Mouse (Mus musculus) midbrain, embryonic 15.5 days (tissue): ENCODE results near the gene Fezf1. TPM values are rescaled to one million over a fixed set of nuclear protein-coding genes. Genes with fewer than 3 reads are reported as not detected.
A peak's percentile ranks its signal among the peaks of the same experiment; 100 is the strongest.

Source experiments
- ATAC-seq: fragments of 200-750 bp; cut with Nextera tagmentation; replicated peaks from 2 replicates; pipeline ENCODE4 v1.8.0; 2017; ENCODE audit warnings: moderate TSS enrichment
- H3K27ac ChIP-seq: fragments of 300-500 bp; sonication (generic); 2 replicates; pipeline ENCODE4 v1.5.1; 2015; ENCODE audit warnings: mild to moderate bottlenecking, inconsistent platforms
- H3K27me3 ChIP-seq: fragments of 300-500 bp; sonication (generic); replicated peaks from 2 replicates; pipeline ENCODE4 v1.6.1; 2015; ENCODE audit warnings: inconsistent platforms
- H3K36me3 ChIP-seq: fragments of 300-500 bp; sonication (generic); replicated peaks from 2 replicates; pipeline ENCODE4 v1.6.1; 2015; ENCODE audit warnings: inconsistent platforms
- H3K4me1 ChIP-seq: fragments of 300-500 bp; sonication (generic); 2 replicates; pipeline ENCODE4 v1.6.1; 2015; ENCODE audit warnings: inconsistent platforms
- H3K4me2 ChIP-seq: fragments of 300-500 bp; sonication (generic); 2 replicates; pipeline ENCODE4 v1.6.1; 2015; ENCODE audit warnings: inconsistent platforms, mild to moderate bottlenecking, moderate library complexity
- H3K4me3 ChIP-seq: fragments of 300-500 bp; sonication (generic); 2 replicates; pipeline ENCODE4 v1.5.1; 2015; ENCODE audit warnings: mild to moderate bottlenecking, inconsistent platforms
- H3K9ac ChIP-seq: fragments of 300-500 bp; sonication (generic); 2 replicates; pipeline ENCODE4 v1.6.1; 2015; ENCODE audit warnings: mild to moderate bottlenecking, inconsistent platforms
- H3K9me3 ChIP-seq: fragments of 300-500 bp; sonication (generic); 2 replicates; pipeline ENCODE4 v1.6.1; 2016; ENCODE audit warnings: inconsistent platforms
- WGBS: fragments of 180-500 bp; shearing (Covaris S2); methylation state at CpG from one replicate; pipeline ENCODE4 v1.1.7; 2015; ENCODE audit warnings: mixed read lengths; 5-methylcytosine and 5-hydroxymethylcytosine counted together
- polyA plus RNA-seq: library from polyadenylated mRNA; unstranded; fragments of >200 nt; fragmentation: Nextera tagmentation; extraction: Ambion mirVana; gene quantifications from 2 replicates; pipeline ENCODE4 v1.2.1, GENCODE M21; 2015

Gene Fezf1
- polyA plus RNA-seq: 2.2 and 6.3 TPM in 2 replicates

DNA sequence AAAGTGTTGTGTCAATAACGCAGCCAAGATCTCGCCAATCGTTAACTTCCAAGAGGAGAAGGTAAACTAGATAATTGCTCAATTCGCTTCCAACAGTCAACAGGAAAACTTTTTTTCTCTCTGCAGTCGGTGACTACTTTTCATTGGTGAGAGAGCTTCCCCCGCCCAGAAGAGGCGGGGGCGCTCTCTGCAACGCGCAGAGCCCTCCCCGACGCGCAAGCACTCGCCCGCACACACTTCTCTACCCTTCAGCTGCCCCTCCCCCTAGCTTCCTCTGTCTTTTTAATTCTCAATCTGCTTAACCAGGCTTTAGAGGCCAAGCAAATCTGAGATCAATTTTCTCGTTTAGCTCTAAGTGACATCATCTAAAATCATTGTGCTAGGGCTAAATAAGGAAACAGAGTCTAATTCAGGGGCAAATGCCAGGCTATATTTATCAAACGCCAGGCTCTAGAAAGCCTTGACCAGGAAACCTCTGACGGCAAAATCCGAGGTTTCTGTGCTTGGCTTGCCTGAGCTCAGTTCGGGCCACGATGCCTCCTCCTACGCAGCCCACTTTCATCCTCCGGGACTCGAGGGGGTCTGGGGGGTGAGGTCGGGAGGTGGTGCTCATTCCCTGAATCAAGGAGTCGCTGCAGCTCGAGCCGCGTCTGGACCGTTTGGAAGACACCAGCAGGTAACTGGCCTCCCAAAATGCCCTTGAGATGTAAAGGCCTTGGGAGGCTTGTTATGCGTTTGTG, at the start of gene Fezf1:
TSS of gene Fezf1 (minus strand) at position 50 of the 740 bp plus-strand sequence.
- Histone ChIP-seq H3K9me3 (no peaks in the 10 kb centered on the region), H3K4me3 (peak within 1 kb of the TSS; percentile 36), H3K27me3 (peaks cover 66% of the 10 kb centered on the region), H3K4me1 (peaks cover 17% of the 10 kb centered on the region), H3K27ac (no peak within 1 kb of the TSS), H3K4me2 (peak within 1 kb of the TSS; percentile 56), H3K9ac (no peak within 1 kb of the TSS), H3K36me3 (no peaks in the 10 kb centered on the region)
- WGBS: under 1% methylated on average over 31 of the region's 31 CpGs
- no peak for ATAC-seq

- no peaks in the 10 kb centered on the region for H3K36me3 ChIP-seq
- H3K4me1 ChIP-seq: no peaks in the 10 kb centered on the region
- no peak overlapping the region for H3K9ac ChIP-seq
- ATAC-seq: no peak
- no peaks in the 10 kb centered on the region for H3K9me3 ChIP-seq
- no peak overlapping the region for H3K4me3 ChIP-seq
- H3K27ac ChIP-seq: no peak overlapping the region
- WGBS: 91% methylated on average over 4 of the region's 4 CpGs
- no peaks in the 10 kb centered on the region for H3K27me3 ChIP-seq
- H3K4me2 ChIP-seq: no peak overlapping the region
Measured at GRCm38 (mm10) chr6:23294685-23295084, 46.5 kb upstream of the Fezf1 start.

DNA sequence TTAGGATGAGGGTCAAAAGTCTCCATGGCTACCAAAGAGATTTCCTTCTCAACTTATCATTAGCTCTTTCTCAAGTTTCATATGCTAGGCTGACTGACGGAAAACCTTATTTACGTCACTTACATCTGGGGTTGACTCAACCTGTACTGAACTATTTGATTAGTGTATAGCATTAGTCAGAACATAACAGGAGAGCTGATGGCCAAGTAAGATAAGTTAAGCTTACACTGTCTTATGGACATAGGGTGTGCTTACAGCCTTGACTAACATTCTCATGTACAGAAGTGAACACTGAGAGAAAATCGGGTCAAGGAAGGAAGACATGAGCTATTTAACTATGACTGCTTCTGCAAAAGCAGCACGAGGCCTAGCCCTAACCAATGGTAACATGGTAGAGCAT, 40.6 kb upstream of the Fezf1 start:
- H3K4me1 ChIP-seq: no peaks in the 10 kb centered on the region
- peaks cover 13% of the 10 kb centered on the region for H3K27me3 ChIP-seq
- H3K27ac ChIP-seq: no peak overlapping the region
- no peak for ATAC-seq
- H3K4me2 ChIP-seq: no peak overlapping the region
- no peak overlapping the region for H3K4me3 ChIP-seq
- 87% methylated on average over 4 of the region's 4 CpGs for WGBS
- no peaks in the 10 kb centered on the region for H3K36me3 ChIP-seq
- no peak overlapping the region for H3K9ac ChIP-seq
- no peaks in the 10 kb centered on the region for H3K9me3 ChIP-seq

DNA sequence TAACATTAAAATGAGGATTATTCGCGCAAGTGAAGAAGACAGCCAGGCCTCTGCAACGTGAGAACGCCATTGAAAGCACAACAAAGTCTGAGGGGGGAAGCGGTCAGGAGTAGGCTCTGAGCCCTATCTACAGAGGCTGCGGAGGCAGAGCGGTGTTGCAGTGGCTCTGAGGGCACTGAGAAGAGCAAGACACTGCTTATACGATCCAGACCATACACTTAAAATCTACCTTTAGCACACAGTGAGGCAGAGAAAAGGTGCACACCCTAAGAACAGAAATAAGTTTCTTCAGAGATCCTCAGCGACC, 33.3 kb upstream of the Fezf1 start:
- no peak overlapping the region for H3K27ac ChIP-seq
- no peak overlapping the region for H3K9ac ChIP-seq
- H3K27me3 ChIP-seq: peaks cover 57% of the 10 kb centered on the region
- H3K9me3 ChIP-seq: no peaks in the 10 kb centered on the region
- ATAC-seq: no peak
- H3K4me2 ChIP-seq: no peak overlapping the region
- no peaks in the 10 kb centered on the region for H3K4me1 ChIP-seq
- no peaks in the 10 kb centered on the region for H3K36me3 ChIP-seq
- no peak overlapping the region for H3K4me3 ChIP-seq
- WGBS: 37% methylated on average over 9 of the region's 9 CpGs

DNA sequence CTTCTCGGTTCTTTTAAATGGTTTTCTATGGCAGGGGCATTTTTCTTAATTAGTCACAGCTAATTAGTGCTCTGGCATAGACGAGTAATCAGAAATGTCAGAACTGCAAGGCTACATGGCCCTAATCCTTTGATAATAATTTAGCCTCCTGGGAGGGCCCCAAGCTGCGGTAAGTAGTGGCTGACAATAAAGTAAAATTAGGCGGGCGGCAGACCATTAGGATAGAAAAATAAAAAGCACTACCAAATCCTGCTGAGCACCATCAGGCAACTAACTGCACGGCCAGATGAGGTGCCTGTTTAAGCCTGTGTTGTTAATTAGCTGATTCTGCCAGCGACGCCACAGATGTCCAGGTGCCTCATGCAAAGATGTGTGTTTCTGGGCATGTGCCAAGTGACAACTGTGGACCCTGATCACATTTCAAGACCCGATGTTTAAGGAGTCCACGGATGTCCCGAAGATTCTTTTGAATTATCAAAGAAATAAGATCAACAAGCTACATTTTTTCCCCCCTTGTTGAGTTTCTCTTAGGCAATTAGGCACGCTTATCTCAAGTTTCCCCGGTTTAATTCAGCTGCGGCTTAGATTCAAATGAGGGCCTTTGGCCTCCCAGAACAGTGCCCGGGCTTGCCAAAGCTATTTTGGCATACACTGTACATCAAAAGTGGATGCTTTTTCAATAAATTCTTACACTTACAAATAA, 32.8 kb upstream of the Fezf1 start:
- peak; percentile 81 for ATAC-seq
- Histone ChIP-seq H3K4me2 (no peak overlapping the region), H3K4me1 (no peaks in the 10 kb centered on the region), H3K4me3 (no peak overlapping the region), H3K27ac (no peak overlapping the region), H3K27me3 (peaks cover 62% of the 10 kb centered on the region), H3K9me3 (no peaks in the 10 kb centered on the region), H3K9ac (no peak overlapping the region), H3K36me3 (no peaks in the 10 kb centered on the region)
- WGBS: 14% methylated on average over 15 of the region's 15 CpGs

DNA sequence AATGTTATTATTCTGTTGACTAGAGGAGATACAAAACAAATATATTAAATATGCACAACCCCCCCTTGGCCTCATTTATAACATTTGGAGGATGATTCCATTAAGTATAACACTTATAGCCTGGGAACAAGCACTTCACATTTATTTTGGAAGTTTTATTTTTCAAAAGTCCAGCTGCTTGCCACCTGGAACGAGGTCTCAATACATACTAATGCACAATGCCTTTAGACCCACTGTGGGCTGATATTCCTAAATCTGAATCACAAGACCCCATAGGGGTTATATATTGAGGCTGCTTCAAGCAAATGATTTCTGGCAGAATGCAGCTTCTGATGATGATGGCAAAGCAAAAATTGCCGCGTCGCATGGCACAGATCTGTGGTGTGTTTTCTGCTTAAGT, 25.3 kb upstream of the Fezf1 start:
- Histone ChIP-seq H3K36me3 (no peaks in the 10 kb centered on the region), H3K4me1 (peaks cover 5% of the 10 kb centered on the region; the same call in 1 of the 2 replicates), H3K4me3 (no peak overlapping the region), H3K27ac (no peak overlapping the region), H3K4me2 (no peak overlapping the region; the same call in 1 of the 2 replicates), H3K9ac (no peak overlapping the region), H3K9me3 (no peaks in the 10 kb centered on the region), H3K27me3 (peaks cover 74% of the 10 kb centered on the region)
- ATAC-seq: no peak
- WGBS: 25% methylated on average over 4 of the region's 4 CpGs

- Histone ChIP-seq H3K4me1 (peaks cover 5% of the 10 kb centered on the region; the same call in 1 of the 2 replicates), H3K9ac (no peak overlapping the region), H3K9me3 (no peaks in the 10 kb centered on the region), H3K36me3 (no peaks in the 10 kb centered on the region), H3K27ac (no peak overlapping the region), H3K4me3 (no peak overlapping the region), H3K4me2 (peak overlapping the region; percentile 5; the same call in 1 of the 2 replicates), H3K27me3 (peaks cover 74% of the 10 kb centered on the region)
- ATAC-seq: peak; percentile 78; the same call in 1 of the 2 replicates
- WGBS: 2% methylated on average over 11 of the region's 11 CpGs
Measured at GRCm38 (mm10) chr6:23272979-23273378, 24.8 kb upstream of the Fezf1 start.

DNA sequence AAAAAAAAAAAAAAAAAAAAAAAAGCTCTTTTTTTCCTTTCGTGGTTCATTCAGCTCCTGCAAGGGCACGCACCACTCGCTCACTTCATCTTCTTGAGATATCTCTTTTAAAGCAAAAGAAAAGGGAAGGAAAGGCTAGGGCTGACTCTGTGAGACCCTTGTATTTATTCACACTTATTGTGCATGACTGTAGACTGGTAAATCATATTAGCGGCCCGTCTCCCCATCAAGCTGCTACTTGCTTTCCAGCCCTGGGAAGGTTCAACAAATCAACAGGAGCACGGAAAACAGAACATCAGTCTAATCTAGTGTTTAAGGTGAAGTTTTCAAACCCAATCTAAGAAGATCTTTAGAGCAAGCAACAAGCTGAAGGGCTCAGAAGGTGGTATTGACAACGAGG, 24.4 kb upstream of the Fezf1 start:
- H3K9me3 ChIP-seq: no peaks in the 10 kb centered on the region
- H3K9ac ChIP-seq: no peak overlapping the region
- no peaks in the 10 kb centered on the region for H3K36me3 ChIP-seq
- no peak for ATAC-seq
- no peak overlapping the region for H3K27ac ChIP-seq
- H3K4me3 ChIP-seq: no peak overlapping the region
- WGBS: 9% methylated on average over 7 of the region's 7 CpGs
- H3K4me1 ChIP-seq: peaks cover 5% of the 10 kb centered on the region; the same call in 1 of the 2 replicates
- peaks cover 77% of the 10 kb centered on the region for H3K27me3 ChIP-seq
- no peak overlapping the region for H3K4me2 ChIP-seq

GRCm38 (mm10) chr6:23260738-23261050, 12.5 kb upstream of the Fezf1 start:
- H3K9me3 ChIP-seq: no peaks in the 10 kb centered on the region
- peak overlapping the region; percentile 0; the same call in 1 of the 2 replicates for H3K4me3 ChIP-seq
- ATAC-seq: no peak
- H3K27me3 ChIP-seq: peaks cover 88% of the 10 kb centered on the region
- H3K4me1 ChIP-seq: peaks cover 6% of the 10 kb centered on the region
- 4% methylated on average over 9 of the region's 9 CpGs for WGBS
- H3K36me3 ChIP-seq: no peaks in the 10 kb centered on the region
- peak overlapping the region; percentile 26 for H3K4me2 ChIP-seq
- no peak overlapping the region for H3K9ac ChIP-seq
- no peak overlapping the region for H3K27ac ChIP-seq

DNA sequence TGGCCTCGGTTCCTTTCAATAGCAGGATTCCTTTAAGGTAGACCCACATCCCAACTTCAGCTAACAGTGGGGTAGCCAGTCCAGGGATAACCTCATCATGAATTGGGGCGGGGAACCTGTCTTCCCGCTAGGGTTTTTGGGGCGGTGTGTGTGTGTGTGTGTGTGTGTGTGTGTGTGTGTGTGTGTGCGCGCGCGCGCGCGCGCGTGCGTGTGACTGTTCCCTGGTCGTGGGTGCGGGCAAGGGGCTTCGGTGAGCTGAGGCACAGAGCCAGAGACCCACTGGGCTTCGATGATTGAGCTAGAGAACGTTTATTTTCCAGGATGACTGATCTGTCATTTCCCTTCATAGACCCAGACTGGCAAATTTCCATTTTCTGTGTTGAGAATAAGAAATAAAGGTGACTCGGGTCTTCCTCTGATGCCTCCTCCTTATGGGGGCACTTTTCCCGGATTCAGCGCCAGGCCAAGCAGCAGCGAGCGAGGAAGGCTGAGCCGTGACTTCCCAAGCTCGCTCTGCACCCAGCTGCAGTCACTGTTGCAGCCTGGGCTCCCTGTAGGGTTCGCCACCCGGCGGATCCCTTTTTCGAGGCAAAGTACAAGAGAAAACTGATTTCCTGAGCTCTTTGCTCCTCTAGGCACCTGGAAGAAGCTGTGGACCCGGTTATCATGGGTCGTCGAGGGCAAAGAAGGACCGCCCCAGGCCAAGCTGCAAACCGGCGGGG, 12.0 kb upstream of the Fezf1 start:
- H3K27ac ChIP-seq: no peak overlapping the region
- H3K4me1 ChIP-seq: peaks cover 6% of the 10 kb centered on the region
- no peak for ATAC-seq
- peak overlapping the region; percentile 26 for H3K4me2 ChIP-seq
- H3K9me3 ChIP-seq: no peaks in the 10 kb centered on the region
- no peak overlapping the region for H3K9ac ChIP-seq
- H3K36me3 ChIP-seq: no peaks in the 10 kb centered on the region
- peaks cover 89% of the 10 kb centered on the region for H3K27me3 ChIP-seq
- H3K4me3 ChIP-seq: peak overlapping the region; percentile 0; the same call in 1 of the 2 replicates
- 2% methylated on average over 36 of the region's 36 CpGs for WGBS

GRCm38 (mm10) chr6:23257981-23258380, 9.8 kb upstream of the Fezf1 start:
- no peaks in the 10 kb centered on the region for H3K9me3 ChIP-seq
- H3K4me3 ChIP-seq: no peak overlapping the region
- WGBS: 35% methylated on average over 3 of the region's 3 CpGs
- ATAC-seq: no peak
- H3K4me2 ChIP-seq: no peak overlapping the region
- H3K27me3 ChIP-seq: peaks cover 85% of the 10 kb centered on the region
- no peak overlapping the region for H3K27ac ChIP-seq
- H3K9ac ChIP-seq: no peak overlapping the region
- peaks cover 6% of the 10 kb centered on the region for H3K4me1 ChIP-seq
- no peaks in the 10 kb centered on the region for H3K36me3 ChIP-seq

- Histone ChIP-seq H3K27ac (no peak overlapping the region), H3K36me3 (no peaks in the 10 kb centered on the region), H3K4me2 (no peak overlapping the region), H3K9me3 (no peaks in the 10 kb centered on the region), H3K4me3 (no peak overlapping the region), H3K27me3 (peaks cover 76% of the 10 kb centered on the region), H3K9ac (no peak overlapping the region), H3K4me1 (no peaks in the 10 kb centered on the region; the same call in 1 of the 2 replicates)
- ATAC-seq: no peak
- 20% methylated on average over 8 of the region's 8 CpGs for WGBS
Measured at GRCm38 (mm10) chr6:23255161-23255560, 7.0 kb upstream of the Fezf1 start.
